Mouse (Mus musculus): ENCODE results near the gene Cd320.
"Not testable (repeated sequence)": the region's sequence is repeated elsewhere in the genome, so short reads cannot be mapped to it uniquely, and the experiment has no call there.

Gene Cd320

GRCm38 (mm10) chr17:33817184-33817968 lies 25.5 kb upstream of the Cd320 start:
- DNase-seq (ENCODE audit: low read depth, low spot score): peak; percentile 91
- Histone ChIP-seq H3K27me3 (ENCODE audit: control insufficient read depth, insufficient read depth, low read length, poor library complexity, severe bottlenecking) (no peaks in the 10 kb centered on the region), H3K36me3 (ENCODE audit: control insufficient read depth, insufficient read depth, low read length, poor library complexity, severe bottlenecking) (peaks cover 3% of the 10 kb centered on the region)

- peaks cover 7% of the 10 kb centered on the region for H3K36me3 ChIP-seq (ENCODE audit: control insufficient read depth, insufficient read depth, low read length, poor library complexity, severe bottlenecking)
- DNase-seq (ENCODE audit: low read depth, low spot score): no peak
- H3K27me3 ChIP-seq (ENCODE audit: control insufficient read depth, insufficient read depth, low read length, poor library complexity, severe bottlenecking): no peaks in the 10 kb centered on the region
Measured at GRCm38 (mm10) chr17:33817969-33818643, 24.8 kb upstream of the Cd320 start.

GRCm38 (mm10) chr17:33822436-33822959 lies 20.4 kb upstream of the Cd320 start:
- no peak for DNase-seq (ENCODE audit: low read depth, low spot score)
- Histone ChIP-seq H3K36me3 (ENCODE audit: control insufficient read depth, insufficient read depth, low read length, poor library complexity, severe bottlenecking) (peaks cover 7% of the 10 kb centered on the region), H3K27me3 (ENCODE audit: control insufficient read depth, insufficient read depth, low read length, poor library complexity, severe bottlenecking) (no peaks in the 10 kb centered on the region)

- not testable (repeated sequence) for H3K27me3 ChIP-seq (ENCODE audit: control insufficient read depth, insufficient read depth, low read length, poor library complexity, severe bottlenecking); H3K36me3 ChIP-seq (ENCODE audit: control insufficient read depth, insufficient read depth, low read length, poor library complexity, severe bottlenecking); DNase-seq (ENCODE audit: low read depth, low spot score)
Measured at GRCm38 (mm10) chr17:33823171-33823570, 19.7 kb upstream of the Cd320 start.

- DNase-seq (ENCODE audit: low read depth, low spot score): peak; percentile 99
- Histone ChIP-seq H3K36me3 (ENCODE audit: control insufficient read depth, insufficient read depth, low read length, poor library complexity, severe bottlenecking) (peaks cover 8% of the 10 kb centered on the region), H3K27me3 (ENCODE audit: control insufficient read depth, insufficient read depth, low read length, poor library complexity, severe bottlenecking) (no peaks in the 10 kb centered on the region)
Measured at GRCm38 (mm10) chr17:33824084-33824996, 18.6 kb upstream of the Cd320 start, which contains the start of the genes Rps28 and Ndufa7. Rps28 (minus strand) TSS chr17:33824562. Ndufa7 (plus strand) TSS chr17:33824572.

- DNase-seq (ENCODE audit: low read depth, low spot score); H3K36me3 ChIP-seq (ENCODE audit: control insufficient read depth, insufficient read depth, low read length, poor library complexity, severe bottlenecking); H3K27me3 ChIP-seq (ENCODE audit: control insufficient read depth, insufficient read depth, low read length, poor library complexity, severe bottlenecking): not testable (repeated sequence)
Measured at GRCm38 (mm10) chr17:33824997-33825330, 17.9 kb upstream of the Cd320 start.

GRCm38 (mm10) chr17:33825462-33825861 lies 17.4 kb upstream of the Cd320 start:
- peaks cover 12% of the 10 kb centered on the region for H3K36me3 ChIP-seq (ENCODE audit: control insufficient read depth, insufficient read depth, low read length, poor library complexity, severe bottlenecking)
- DNase-seq (ENCODE audit: low read depth, low spot score): no peak
- H3K27me3 ChIP-seq (ENCODE audit: control insufficient read depth, insufficient read depth, low read length, poor library complexity, severe bottlenecking): no peaks in the 10 kb centered on the region

- DNase-seq (ENCODE audit: low read depth, low spot score): peak; percentile 80
- H3K27me3 ChIP-seq (ENCODE audit: control insufficient read depth, insufficient read depth, low read length, poor library complexity, severe bottlenecking): no peaks in the 10 kb centered on the region
- peaks cover 15% of the 10 kb centered on the region for H3K36me3 ChIP-seq (ENCODE audit: control insufficient read depth, insufficient read depth, low read length, poor library complexity, severe bottlenecking)
Measured at GRCm38 (mm10) chr17:33826850-33827249, 16.0 kb upstream of the Cd320 start.

- no peaks in the 10 kb centered on the region for H3K27me3 ChIP-seq (ENCODE audit: control insufficient read depth, insufficient read depth, low read length, poor library complexity, severe bottlenecking)
- DNase-seq (ENCODE audit: low read depth, low spot score): no peak
- peaks cover 11% of the 10 kb centered on the region for H3K36me3 ChIP-seq (ENCODE audit: control insufficient read depth, insufficient read depth, low read length, poor library complexity, severe bottlenecking)
Measured at GRCm38 (mm10) chr17:33828892-33829291, 14.0 kb upstream of the Cd320 start.

GRCm38 (mm10) chr17:33829561-33829960 lies 13.3 kb upstream of the Cd320 start:
- no peak for DNase-seq (ENCODE audit: low read depth, low spot score)
- H3K36me3 ChIP-seq (ENCODE audit: control insufficient read depth, insufficient read depth, low read length, poor library complexity, severe bottlenecking): peaks cover 11% of the 10 kb centered on the region

GRCm38 (mm10) chr17:33844196-33844595 lies 1.3 kb downstream of the Cd320 start:
- DNase-seq (ENCODE audit: low read depth, low spot score): no peak
- H3K27me3 ChIP-seq (ENCODE audit: control insufficient read depth, insufficient read depth, low read length, poor library complexity, severe bottlenecking): no peaks in the 10 kb centered on the region
- no peaks in the 10 kb centered on the region for H3K36me3 ChIP-seq (ENCODE audit: control insufficient read depth, insufficient read depth, low read length, poor library complexity, severe bottlenecking)

More at GRCm38 (mm10) chr17:33829561-33829960, 13.3 kb upstream of the Cd320 start:
- no peaks in the 10 kb centered on the region for H3K27me3 ChIP-seq (ENCODE audit: control insufficient read depth, insufficient read depth, low read length, poor library complexity, severe bottlenecking)

GRCm38 (mm10) chr17:33848139-33848538 lies 5.2 kb downstream of the Cd320 start:
- DNase-seq (ENCODE audit: low read depth, low spot score): no peak
- Histone ChIP-seq H3K36me3 (ENCODE audit: control insufficient read depth, insufficient read depth, low read length, poor library complexity, severe bottlenecking) (no peaks in the 10 kb centered on the region), H3K27me3 (ENCODE audit: control insufficient read depth, insufficient read depth, low read length, poor library complexity, severe bottlenecking) (no peaks in the 10 kb centered on the region)

GRCm38 (mm10) chr17:33851331-33851730 lies 8.4 kb downstream of the Cd320 start:
- DNase-seq (ENCODE audit: low read depth, low spot score): no peak
- H3K36me3 ChIP-seq (ENCODE audit: control insufficient read depth, insufficient read depth, low read length, poor library complexity, severe bottlenecking): no peaks in the 10 kb centered on the region
- H3K27me3 ChIP-seq (ENCODE audit: control insufficient read depth, insufficient read depth, low read length, poor library complexity, severe bottlenecking): no peaks in the 10 kb centered on the region

GRCm38 (mm10) chr17:33857816-33858215 lies 14.9 kb downstream of the Cd320 start:
- Histone ChIP-seq H3K36me3 (ENCODE audit: control insufficient read depth, insufficient read depth, low read length, poor library complexity, severe bottlenecking) (no peaks in the 10 kb centered on the region), H3K27me3 (ENCODE audit: control insufficient read depth, insufficient read depth, low read length, poor library complexity, severe bottlenecking) (no peaks in the 10 kb centered on the region)
- no peak for DNase-seq (ENCODE audit: low read depth, low spot score)

All from splenic B cell, adult 2 months (primary cell).